Mouse (Mus musculus): ENCODE measurements around the gene Slc10a1.
"Not testable (repeated sequence)": the region's sequence is repeated elsewhere in the genome, so short reads cannot be mapped to it uniquely, and the experiment has no call there.

Gene Slc10a1

GRCm38 (mm10) chr12:80966059-80966838 lies 2.3 kb downstream of the Slc10a1 start:
- DNase-seq (ENCODE audit: low read depth), result no peak

- no peak for DNase-seq (ENCODE audit: low read depth)
These were observed 5.9 kb downstream of the Slc10a1 start for GRCm38 (mm10) chr12:80962566-80962965.

GRCm38 (mm10) chr12:80957961-80958360 lies 10.5 kb downstream of the Slc10a1 start:
- DNase-seq (ENCODE audit: low read depth), result no peak

GRCm38 (mm10) chr12:80956039-80956438 lies 12.5 kb downstream of the Slc10a1 start:
- peak; percentile 16 for DNase-seq (ENCODE audit: low read depth)

GRCm38 (mm10) chr12:80952526-80952925 lies 16.0 kb downstream of the Slc10a1 start:
- peak; percentile 45 for DNase-seq (ENCODE audit: low read depth)

- no peak for DNase-seq (ENCODE audit: low read depth)
These were observed 16.8 kb downstream of the Slc10a1 start for GRCm38 (mm10) chr12:80951640-80952219.

GRCm38 (mm10) chr12:80949603-80950002 lies 18.9 kb downstream of the Slc10a1 start:
- peak; percentile 33 for DNase-seq (ENCODE audit: low read depth)

GRCm38 (mm10) chr12:80948202-80948601 lies 20.3 kb downstream of the Slc10a1 start:
- DNase-seq (ENCODE audit: low read depth), result peak; percentile 38

GRCm38 (mm10) chr12:80945996-80946355 lies 22.5 kb downstream of the Slc10a1 start:
- DNase-seq (ENCODE audit: low read depth), result peak; percentile 98

- peak; percentile 99 for DNase-seq (ENCODE audit: low read depth)
These were observed 23.0 kb downstream of the Slc10a1 start, which contains the start of gene Srsf5 for GRCm38 (mm10) chr12:80945334-80945995. Gene Srsf5 (plus strand): TSS chr12:80945504.

GRCm38 (mm10) chr12:80944963-80945333 lies 23.6 kb downstream of the Slc10a1 start:
- DNase-seq (ENCODE audit: low read depth), result not testable (repeated sequence)

- peak; percentile 13 for DNase-seq (ENCODE audit: low read depth)
These were observed 24.3 kb downstream of the Slc10a1 start for GRCm38 (mm10) chr12:80944204-80944603.

- no peak for DNase-seq (ENCODE audit: low read depth)
These were observed 25.1 kb downstream of the Slc10a1 start for GRCm38 (mm10) chr12:80943395-80943794.

- DNase-seq (ENCODE audit: low read depth), result no peak
These were observed 26.6 kb downstream of the Slc10a1 start for GRCm38 (mm10) chr12:80941886-80942285.

- no peak for DNase-seq (ENCODE audit: low read depth)
These were observed 29.3 kb downstream of the Slc10a1 start for GRCm38 (mm10) chr12:80939165-80939564.

- DNase-seq (ENCODE audit: low read depth), result peak; percentile 90
These were observed 29.9 kb downstream of the Slc10a1 start for GRCm38 (mm10) chr12:80938642-80939041.

GRCm38 (mm10) chr12:80937331-80938029 lies 31.0 kb downstream of the Slc10a1 start:
- peak; percentile 29 for DNase-seq (ENCODE audit: low read depth)

- no peak for DNase-seq (ENCODE audit: low read depth)
These were observed 31.8 kb downstream of the Slc10a1 start for GRCm38 (mm10) chr12:80936751-80937150.

GRCm38 (mm10) chr12:80932865-80933264 lies 35.6 kb downstream of the Slc10a1 start:
- DNase-seq (ENCODE audit: low read depth), result no peak

GRCm38 (mm10) chr12:80931402-80932140 lies 36.9 kb downstream of the Slc10a1 start:
- no peak for DNase-seq (ENCODE audit: low read depth)

GRCm38 (mm10) chr12:80930141-80930540 lies 38.4 kb downstream of the Slc10a1 start:
- DNase-seq (ENCODE audit: low read depth), result no peak

- DNase-seq (ENCODE audit: low read depth), result no peak
These were observed 39.6 kb downstream of the Slc10a1 start for GRCm38 (mm10) chr12:80928881-80929280.

Measured in naive thymus-derived CD4-positive, alpha-beta T cell, adult 2 months (primary cell).